Mouse (Mus musculus): ENCODE results near the gene Hspa12a.

GRCm38 (mm10) chr19:58781566-58781965 is 161.9 kb downstream of the Hspa12a start:
- TF ChIP-seq POLR2A (IDR thresholded peaks at IDR 0.05; ENCODE audit: control insufficient read depth, low read depth, low read length) (no peak), CTCF (IDR thresholded peaks at IDR 0.05; ENCODE audit: control insufficient read depth, insufficient read depth, insufficient replicate concordance, low read depth, low read length) (no peak)

All from testis, adult 2 months (tissue).